In the genomic region with DNA sequence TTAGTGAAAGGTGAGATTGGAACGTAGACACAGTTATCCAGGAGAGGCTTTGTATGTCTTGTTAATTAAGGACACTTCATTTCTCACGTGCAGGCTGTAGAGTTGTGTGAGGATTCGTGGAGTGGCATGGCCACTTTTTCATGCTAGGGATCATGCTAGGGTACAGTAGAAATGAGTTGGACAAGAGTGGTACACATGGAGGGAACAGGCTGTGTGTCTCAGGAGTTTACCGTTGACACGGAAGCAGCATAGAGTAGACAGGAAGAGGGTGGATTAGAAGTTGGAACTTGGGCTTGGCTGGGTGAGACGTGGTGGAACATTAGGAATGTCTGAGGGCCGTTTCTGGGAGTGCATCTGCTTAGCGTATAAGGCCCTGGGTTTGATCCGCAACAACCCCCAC, we compare ENCODE assay signal across 27 mouse cellular contexts. TPM values are rescaled to one million over a fixed set of nuclear protein-coding genes. Genes with fewer than 3 reads are reported as not detected.
DNase-seq lines count a peak whose midpoint lies in the region; ATAC-seq and TF ChIP-seq lines count a peak whose summit lies in the region.
"Had no signal": no experiment of that assay in that cellular context is flagged by ENCODE, and none has a peak within 500 bp of the region (broad histone marks: within the 10 kb centered on the region; RNA-seq: fewer than 3 reads in every experiment).

No protein-coding gene starts in this region.

- no peaks in the 10 kb centered on the region for H3K27me3 ChIP-seq in erythroblast, embryonic 14.5 days (ENCODE audit: control insufficient read depth)
- no peaks in the 10 kb centered on the region for H3K27me3 ChIP-seq in megakaryocyte, embryonic 14.5 days (replicated peaks)
- H3K27me3 ChIP-seq in liver, embryonic 15.5 days: no peaks in the 10 kb centered on the region
- no peaks in the 10 kb centered on the region for H3K27me3 ChIP-seq in hindbrain, postnatal 0 days (ENCODE audit: insufficient read depth, low read length)
- no peaks in the 10 kb centered on the region for H3K27me3 ChIP-seq in cerebellum, adult 2 months (ENCODE audit: control insufficient read depth, insufficient read depth, low read length)
- H3K27me3 ChIP-seq: forebrain, embryonic 15.5 days; hindbrain, embryonic 15.5 days; limb, embryonic 12.5 days; neural tube, embryonic 13.5 days had no signal

- no peak for TF ChIP-seq CTCF in hindbrain, postnatal 0 days (IDR thresholded peaks at IDR 0.05; ENCODE audit: low read depth)
- no peak for TF ChIP-seq CTCF in cerebellum, adult 2 months (IDR thresholded peaks at IDR 0.05; ENCODE audit: borderline replicate concordance, insufficient read depth, low read depth, low read length)

- no peak for ATAC-seq in erythroblast, adult 5-6 weeks (replicated peaks; ENCODE audit: low FRiP score, poor library complexity, severe bottlenecking)
- ATAC-seq in megakaryocyte, adult 5-6 weeks (ENCODE audit: poor library complexity, severe bottlenecking): no peak
- ATAC-seq in liver, embryonic 15.5 days (ENCODE audit: insufficient read depth): no peak
- ATAC-seq in hindbrain, postnatal 0 days: no peak
- ATAC-seq: forebrain, embryonic 15.5 days; lung, postnatal 0 days had no signal

- peaks cover 75% of the 10 kb centered on the region for H3K4me1 ChIP-seq in erythroblast, embryonic 14.5 days (ENCODE audit: control insufficient read depth)
- H3K4me1 ChIP-seq in megakaryocyte, embryonic 14.5 days: peaks cover 68% of the 10 kb centered on the region
- peaks cover 58% of the 10 kb centered on the region for H3K4me1 ChIP-seq in liver, embryonic 15.5 days (replicated peaks)
- peaks cover 8% of the 10 kb centered on the region; the same call in 1 of the 2 replicates for H3K4me1 ChIP-seq in hindbrain, postnatal 0 days (ENCODE audit: insufficient read depth, low read length)
- no peaks in the 10 kb centered on the region for H3K4me1 ChIP-seq in cerebellum, adult 2 months (ENCODE audit: control insufficient read depth, insufficient read depth, low read length)

- TF ChIP-seq POLR2A in cerebellum, adult 2 months (IDR thresholded peaks at IDR 0.05; ENCODE audit: borderline replicate concordance, insufficient read depth, low read length): no peak

- WGBS in liver, embryonic 15.5 days (ENCODE audit: insufficient replicate concordance): 73% methylated on average over 9 of the region's 9 CpGs
- 90% methylated on average over 9 of the region's 9 CpGs for WGBS in hindbrain, postnatal 0 days
- 88% methylated on average over 9 of the region's 9 CpGs for WGBS in cerebellum, adult 2 months

- H3K4me2 ChIP-seq in liver, embryonic 15.5 days: peak overlapping the region; percentile 3; the same call in 1 of the 2 replicates
- no peak overlapping the region for H3K4me2 ChIP-seq in hindbrain, postnatal 0 days (ENCODE audit: low read depth, low read length)
- H3K4me2 ChIP-seq: forebrain, embryonic 15.5 days; hindbrain, embryonic 15.5 days; limb, embryonic 12.5 days; neural tube, embryonic 13.5 days had no signal

- no peaks in the 10 kb centered on the region for H3K9me3 ChIP-seq in erythroblast, embryonic 14.5 days (ENCODE audit: control insufficient read depth, low read length)
- no peaks in the 10 kb centered on the region for H3K9me3 ChIP-seq in megakaryocyte, embryonic 14.5 days
- no peaks in the 10 kb centered on the region for H3K9me3 ChIP-seq in liver, embryonic 15.5 days (replicated peaks)
- no peaks in the 10 kb centered on the region for H3K9me3 ChIP-seq in hindbrain, postnatal 0 days (ENCODE audit: low read length)
- H3K9me3 ChIP-seq: forebrain, embryonic 10.5 days; forebrain, embryonic 15.5 days; G1E; hindbrain, embryonic 10.5 days; hindbrain, embryonic 15.5 days; limb, embryonic 12.5 days; midbrain, embryonic 10.5 days; neural tube, embryonic 13.5 days had no signal

- peak overlapping the region; percentile 10 for H3K4me3 ChIP-seq in erythroblast, embryonic 14.5 days (replicated peaks)
- peak overlapping the region; percentile 95 for H3K4me3 ChIP-seq in megakaryocyte, embryonic 14.5 days (replicated peaks)
- no peak overlapping the region for H3K4me3 ChIP-seq in liver, embryonic 15.5 days (replicated peaks)
- H3K4me3 ChIP-seq in hindbrain, postnatal 0 days (ENCODE audit: low read length): no peak overlapping the region
- no peak overlapping the region for H3K4me3 ChIP-seq in cerebellum, adult 2 months (replicated peaks; ENCODE audit: insufficient read depth, low read depth, low read length)
- H3K4me3 ChIP-seq: forebrain, embryonic 10.5 days; forebrain, embryonic 15.5 days; hindbrain, embryonic 10.5 days; hindbrain, embryonic 15.5 days; limb, embryonic 12.5 days; midbrain, embryonic 10.5 days; neural tube, embryonic 13.5 days had no signal

- H3K9ac ChIP-seq in liver, embryonic 15.5 days: no peak overlapping the region
- H3K9ac ChIP-seq in hindbrain, postnatal 0 days (replicated peaks; ENCODE audit: low read length): no peak overlapping the region
- H3K9ac ChIP-seq: forebrain, embryonic 15.5 days; hindbrain, embryonic 15.5 days; limb, embryonic 12.5 days; neural tube, embryonic 13.5 days had no signal

- no peak for DNase-seq in hindbrain, postnatal 0 days (ENCODE audit: low spot score)
- DNase-seq in layer of hippocampus, postnatal 25 days (ENCODE audit: extremely low spot score in 1 of 2, low spot score in 1 of 2): no peak
- DNase-seq in cerebellum, adult 2 months: no peak
- DNase-seq: cerebellum, adult 9-10 months; cerebellum, postnatal 36 days; gastrocnemius, postnatal 25 days; heart, adult 18-20 months; heart, postnatal 14 days; kidney, postnatal 14 days; layer of hippocampus, adult 9-11 months; right cerebral cortex, postnatal 14 days; spleen, adult 18-20 months had no signal

- H3K27ac ChIP-seq in liver, embryonic 15.5 days (replicated peaks): peak overlapping the region; percentile 3; the same call in 1 of the 2 replicates
- H3K27ac ChIP-seq in hindbrain, postnatal 0 days: no peak overlapping the region
- no peak overlapping the region for H3K27ac ChIP-seq in cerebellum, adult 2 months (ENCODE audit: insufficient read depth, low read length)
- H3K27ac ChIP-seq: forebrain, embryonic 10.5 days; forebrain, embryonic 15.5 days; hindbrain, embryonic 10.5 days; hindbrain, embryonic 15.5 days; limb, embryonic 12.5 days; macrophage; midbrain, embryonic 10.5 days; neural tube, embryonic 13.5 days had no signal

- H3K36me3 ChIP-seq in erythroblast, embryonic 14.5 days (ENCODE audit: control insufficient read depth): peaks cover 36% of the 10 kb centered on the region
- H3K36me3 ChIP-seq in megakaryocyte, embryonic 14.5 days (replicated peaks; ENCODE audit: low read length): peaks cover 11% of the 10 kb centered on the region
- H3K36me3 ChIP-seq in liver, embryonic 15.5 days (replicated peaks): no peaks in the 10 kb centered on the region
- H3K36me3 ChIP-seq in hindbrain, postnatal 0 days (ENCODE audit: insufficient read depth, low read length): no peaks in the 10 kb centered on the region
- H3K36me3 ChIP-seq: forebrain, embryonic 10.5 days; forebrain, embryonic 15.5 days; hindbrain, embryonic 10.5 days; hindbrain, embryonic 15.5 days; limb, embryonic 12.5 days; midbrain, embryonic 10.5 days; neural tube, embryonic 13.5 days had no signal

RNA-seq across cellular contexts. Expression of a gene that starts 4.1 kb away (rescaled TPM):
- 0.14 and 0.25 TPM in 2 replicates for polyA plus RNA-seq in erythroblast, embryonic 14.5 days (2012)
- 20.9 and 21.1 TPM in 2 replicates for total RNA-seq in erythroblast, adult 5-6 weeks (2015; ENCODE audit: low replicate concordance)
- total RNA-seq in erythroblast, adult 5-6 weeks (2017; ENCODE audit: low replicate concordance): 21.2 and 25.1 TPM in 2 replicates
- 1.5 and 1.9 TPM in 2 replicates for polyA plus RNA-seq in megakaryocyte, embryonic 14.5 days (2012; ENCODE audit: insufficient read depth, low replicate concordance)
- total RNA-seq in megakaryocyte, adult 5-6 weeks (2015): 31.7 and 35.6 TPM in 2 replicates
- total RNA-seq in megakaryocyte, adult 5-6 weeks (2017): 19.5 and 26.2 TPM in 2 replicates
- 3.5 and 4.1 TPM in 2 replicates for polyA plus RNA-seq in liver, embryonic 15.5 days (2015; fragmentation: Nextera tagmentation; extraction: Ambion mirVana)
- total RNA-seq in hindbrain, postnatal 0 days (2014; rRNA removed): 14.3 and 14.8 TPM in 2 replicates
- 1.5 and 1.8 TPM in 2 replicates for polyA plus RNA-seq in hindbrain, postnatal 0 days (2015; fragmentation: Nextera tagmentation; extraction: Ambion mirVana)
- 10 to 100 TPM; 10.4 TPM for total RNA-seq in layer of hippocampus, postnatal 25 days (2021)
- polyA plus RNA-seq in cerebellum, adult 2 months (2012; rRNA removed): 4.9 and 5.1 TPM in 2 replicates

Comparison
In these comparisons a context has a peak if more than half of its experiments do, and no peak if none do; other contexts are left out.
1. H3K4me3 ChIP-seq: peak in erythroblast, embryonic 14.5 days (single experiment) and megakaryocyte, embryonic 14.5 days (single experiment); none in liver, embryonic 15.5 days (single experiment), hindbrain, postnatal 0 days (single experiment) and cerebellum, adult 2 months (single experiment).